Mouse (Mus musculus): ENCODE measurements around the gene Barx2. TPM values are rescaled to one million over a fixed set of nuclear protein-coding genes. Genes with fewer than 3 reads are reported as not detected.

The Barx2 gene
- polyA plus RNA-seq (2012; rRNA removed; ENCODE audit: low replicate concordance) = 7.2 TPM in 1 of 2 replicates, not detected in the other

GRCm38 (mm10) chr9:31912921-31913738 is at the start of gene Barx2:
Barx2 (minus strand) TSS chr9:31913462.

Other genes with a start within 250 kb of the Barx2 start
- gene Arhgap32, start 202.7 kb upstream of the Barx2 start, polyA plus RNA-seq (2012; rRNA removed; ENCODE audit: low replicate concordance) = 2.9 and 11.1 TPM in 2 replicates